Mouse (Mus musculus): ENCODE measurements at regions not wholly inside any gene's neighbourhood (a gene's known extent, or its start where the extent isn't known, plus 50 kb on each side); places are given as distances from the start of the nearest gene placed in this dataset.
A peak's percentile ranks its signal among the peaks of the same experiment; 100 is the strongest.

DNA sequence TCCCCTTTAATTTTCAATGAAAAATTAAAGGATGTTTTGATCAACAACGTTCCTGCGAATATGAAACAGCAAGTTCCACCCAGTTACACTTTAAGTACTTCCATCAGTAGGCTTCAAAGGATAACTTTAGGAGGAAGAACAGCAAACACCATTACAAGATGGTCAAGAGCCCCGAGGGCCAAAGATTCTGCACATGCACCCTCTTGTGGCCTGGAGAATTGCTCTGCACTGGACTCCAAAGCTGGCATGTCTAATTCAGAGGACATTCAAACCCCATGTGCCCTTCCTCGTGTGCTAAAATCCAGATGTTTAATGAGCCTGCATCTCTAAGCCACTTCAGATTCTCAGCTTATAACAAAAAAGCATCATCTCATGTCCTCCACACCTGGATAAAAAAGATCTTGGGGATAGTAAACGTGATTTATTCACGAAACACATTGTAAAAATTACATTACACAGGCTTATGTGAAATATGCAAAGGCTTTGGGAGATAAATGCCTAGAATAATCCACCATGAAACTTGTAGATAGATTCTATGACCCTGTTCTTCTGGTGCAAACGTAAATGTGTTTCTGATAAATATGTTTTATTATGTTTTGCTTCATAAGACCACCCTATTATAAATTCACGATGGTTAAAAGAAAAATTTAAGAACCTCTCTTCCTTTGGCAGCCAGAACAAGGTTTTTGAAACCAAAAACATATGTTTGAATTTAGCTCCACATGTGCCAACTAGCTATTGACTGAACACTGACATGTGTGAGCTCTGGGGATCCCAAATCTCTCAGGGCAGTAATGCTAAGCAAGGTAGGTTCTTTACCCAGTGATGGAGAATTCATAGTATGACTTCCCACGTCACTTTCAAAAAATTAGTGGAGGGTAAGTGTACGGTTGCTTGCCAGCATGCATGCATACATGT lies 100.6 kb upstream of the Rfx3 start:
- H3K27me3 ChIP-seq (ENCODE audit: insufficient read depth, low read length) = no peaks in the 10 kb centered on the region
- H3K36me3 ChIP-seq (ENCODE audit: insufficient read depth) = no peaks in the 10 kb centered on the region
- no peak overlapping the region for H3K4me2 ChIP-seq (ENCODE audit: low read depth)
- no peaks in the 10 kb centered on the region for H3K4me1 ChIP-seq (ENCODE audit: insufficient read depth)
- no peak for DNase-seq
- 81% methylated on average over 10 of the region's 10 CpGs for WGBS
- no peak overlapping the region for H3K4me3 ChIP-seq (ENCODE audit: low read depth, low read length)
- H3K9ac ChIP-seq = no peak overlapping the region
- H3K9me3 ChIP-seq (ENCODE audit: low read length) = no peaks in the 10 kb centered on the region
- H3K27ac ChIP-seq (ENCODE audit: low read depth, low read length) = no peak overlapping the region
- no peak for ATAC-seq
- no peak for TF ChIP-seq CTCF (IDR thresholded peaks at IDR 0.05; ENCODE audit: low read depth)

DNA sequence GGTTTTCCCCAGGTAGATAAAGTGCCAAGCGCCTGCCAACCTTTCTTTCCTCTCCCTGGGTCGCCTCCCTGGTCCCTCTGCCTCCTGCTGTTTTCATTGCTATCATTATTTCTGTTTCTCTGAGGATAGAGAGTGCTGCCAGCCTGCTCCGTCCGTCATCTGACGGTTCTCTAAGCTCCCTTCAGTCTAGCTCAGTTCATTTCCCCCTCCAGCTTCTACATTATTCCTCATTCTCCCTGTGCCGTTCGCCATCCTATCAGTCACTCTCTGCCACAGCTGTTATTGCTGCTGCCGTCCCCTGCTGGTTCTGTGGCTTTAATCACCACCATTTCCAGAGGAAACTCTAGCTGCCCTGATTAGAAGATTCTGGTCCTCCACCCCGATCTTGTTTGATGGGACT lies 84.7 kb upstream of the Rfx3 start:
- no peak for TF ChIP-seq CTCF (IDR thresholded peaks at IDR 0.05; ENCODE audit: low read depth)
- H3K27ac ChIP-seq (ENCODE audit: low read depth, low read length) = no peak overlapping the region
- 25% methylated on average over 9 of the region's 9 CpGs for WGBS
- H3K4me3 ChIP-seq (ENCODE audit: low read depth, low read length) = no peak overlapping the region
- no peak overlapping the region for H3K4me2 ChIP-seq (ENCODE audit: low read depth)
- H3K9ac ChIP-seq = no peak overlapping the region
- H3K9me3 ChIP-seq (ENCODE audit: low read length) = no peaks in the 10 kb centered on the region
- H3K27me3 ChIP-seq (ENCODE audit: insufficient read depth, low read length) = no peaks in the 10 kb centered on the region
- H3K4me1 ChIP-seq (ENCODE audit: insufficient read depth) = no peaks in the 10 kb centered on the region
- H3K36me3 ChIP-seq (ENCODE audit: insufficient read depth) = no peaks in the 10 kb centered on the region
- ATAC-seq (no peak; the same call in 1 of the 2 replicates), DNase-seq (no peak)

DNA sequence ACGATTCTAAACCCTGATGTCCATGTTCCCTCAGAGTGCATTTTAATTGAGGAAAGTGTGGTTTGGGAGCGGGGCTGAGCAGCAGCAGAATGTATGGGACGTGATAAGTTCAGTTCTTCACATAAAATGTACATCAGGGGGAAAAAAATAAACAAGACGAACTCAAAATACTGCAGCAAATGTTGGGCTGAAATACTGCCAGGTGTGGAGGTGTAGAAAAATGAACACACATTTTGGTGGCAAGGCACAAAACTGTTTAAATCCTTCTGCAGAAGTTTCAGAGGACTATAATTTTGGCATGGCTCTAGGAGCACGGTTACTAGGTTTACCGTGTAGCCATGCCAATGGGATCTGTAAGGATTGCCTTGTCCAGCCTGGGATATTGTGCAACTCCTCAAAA lies 81.3 kb upstream of the Rfx3 start:
- 79% methylated on average over 6 of the region's 6 CpGs for WGBS
- DNase-seq = no peak
- H3K4me1 ChIP-seq (ENCODE audit: insufficient read depth) = peaks cover 10% of the 10 kb centered on the region
- no peak overlapping the region for H3K4me3 ChIP-seq (ENCODE audit: low read depth, low read length)
- no peaks in the 10 kb centered on the region for H3K27me3 ChIP-seq (ENCODE audit: insufficient read depth, low read length)
- H3K4me2 ChIP-seq (ENCODE audit: low read depth) = no peak overlapping the region
- no peaks in the 10 kb centered on the region for H3K9me3 ChIP-seq (ENCODE audit: low read length)
- H3K27ac ChIP-seq (ENCODE audit: low read depth, low read length) = no peak overlapping the region
- ATAC-seq = no peak
- H3K9ac ChIP-seq = no peak overlapping the region
- H3K36me3 ChIP-seq (ENCODE audit: insufficient read depth) = no peaks in the 10 kb centered on the region
- TF ChIP-seq CTCF (IDR thresholded peaks at IDR 0.05; ENCODE audit: low read depth) = no peak

DNA sequence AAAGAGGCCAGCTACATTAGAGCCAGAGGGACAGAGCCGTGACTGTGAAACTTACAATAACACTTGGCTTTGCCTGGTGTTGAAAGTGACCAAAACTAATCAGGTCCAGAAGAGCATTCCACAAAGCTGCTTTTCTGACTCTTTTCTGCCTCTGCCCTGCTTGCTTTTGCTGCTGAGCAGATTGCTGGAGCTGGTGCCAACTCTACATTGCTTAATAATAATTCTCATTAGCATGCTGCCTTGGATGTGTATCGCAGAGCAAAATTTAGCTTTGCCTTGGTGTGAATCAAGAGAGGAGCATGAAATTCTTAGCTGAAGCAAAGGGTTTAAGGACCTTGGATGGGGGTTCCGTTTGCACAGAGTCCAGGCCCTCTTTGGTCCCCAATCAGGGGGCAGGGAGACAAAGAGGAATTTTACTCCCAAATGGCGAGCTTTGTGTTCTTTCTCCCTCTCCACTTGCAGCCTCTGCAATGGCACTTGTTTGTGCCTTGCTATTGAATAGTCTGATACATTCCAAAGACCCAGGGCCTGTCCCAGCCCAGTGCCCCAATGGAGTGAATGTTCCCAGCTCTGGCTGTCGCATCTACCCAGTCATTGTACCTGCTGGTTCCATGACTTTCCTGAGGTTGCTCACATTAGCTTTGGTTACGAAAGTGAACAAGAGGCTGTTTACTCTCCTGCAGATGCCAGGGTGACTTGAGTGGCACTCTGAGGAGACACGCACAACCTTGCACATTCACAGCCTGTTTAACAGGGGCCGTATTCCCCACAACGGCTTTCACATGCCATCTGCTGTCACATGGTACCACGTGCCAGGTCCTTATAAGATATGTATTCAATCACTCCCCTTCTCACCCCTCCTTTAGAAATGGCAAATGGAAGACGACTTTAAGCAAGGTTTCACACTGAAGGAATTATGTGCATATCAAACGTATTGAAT lies 76.9 kb upstream of the Rfx3 start:
- no peaks in the 10 kb centered on the region for H3K36me3 ChIP-seq (ENCODE audit: insufficient read depth)
- no peaks in the 10 kb centered on the region for H3K27me3 ChIP-seq (ENCODE audit: insufficient read depth, low read length)
- DNase-seq (peak; percentile 79), ATAC-seq (peak; percentile 92)
- 0 out of 2 replicates have a peak overlapping the region, but pooled peaks have one; percentile 4 for H3K9ac ChIP-seq
- 0 out of 2 replicates have a peak overlapping the region, but pooled peaks have one; percentile 16 for H3K4me2 ChIP-seq (ENCODE audit: low read depth)
- 19% methylated on average over 12 of the region's 12 CpGs for WGBS
- TF ChIP-seq CTCF (IDR thresholded peaks at IDR 0.05; ENCODE audit: low read depth) = no peak
- H3K9me3 ChIP-seq (ENCODE audit: low read length) = no peaks in the 10 kb centered on the region
- peak overlapping the region; percentile 83 for H3K27ac ChIP-seq (ENCODE audit: low read depth, low read length)
- peaks cover 16% of the 10 kb centered on the region for H3K4me1 ChIP-seq (ENCODE audit: insufficient read depth)
- no peak overlapping the region for H3K4me3 ChIP-seq (ENCODE audit: low read depth, low read length)

DNA sequence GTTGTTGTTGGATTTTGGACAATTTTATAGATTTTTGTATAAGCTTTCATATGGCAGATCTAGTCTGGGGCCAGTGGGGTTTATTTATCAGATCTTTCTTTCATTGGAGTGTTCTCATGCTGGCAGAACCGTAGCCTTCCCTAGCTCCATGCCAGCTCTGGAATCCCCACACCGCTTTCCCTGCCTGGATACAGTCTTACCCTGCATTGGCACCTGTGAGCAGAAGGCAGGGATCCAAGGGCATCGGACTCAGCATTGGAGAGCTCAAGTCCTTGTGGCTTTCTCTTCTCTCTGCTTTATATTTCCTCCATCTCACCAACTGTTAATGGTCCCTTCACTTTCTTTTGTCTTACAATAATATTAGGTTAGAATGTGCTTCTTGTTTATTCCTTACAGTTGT lies 59.4 kb upstream of the Rfx3 start:
- no peaks in the 10 kb centered on the region for H3K27me3 ChIP-seq (ENCODE audit: insufficient read depth, low read length)
- no peak for TF ChIP-seq CTCF (IDR thresholded peaks at IDR 0.05; ENCODE audit: low read depth)
- WGBS = 73% methylated on average over 3 of the region's 3 CpGs
- no peak overlapping the region for H3K27ac ChIP-seq (ENCODE audit: low read depth, low read length)
- no peaks in the 10 kb centered on the region for H3K4me1 ChIP-seq (ENCODE audit: insufficient read depth)
- DNase-seq (no peak), ATAC-seq (no peak)
- no peaks in the 10 kb centered on the region for H3K9me3 ChIP-seq (ENCODE audit: low read length)
- H3K4me2 ChIP-seq (ENCODE audit: low read depth) = no peak overlapping the region
- H3K4me3 ChIP-seq (ENCODE audit: low read depth, low read length) = no peak overlapping the region
- no peak overlapping the region for H3K9ac ChIP-seq
- H3K36me3 ChIP-seq (ENCODE audit: insufficient read depth) = no peaks in the 10 kb centered on the region

Measured in forebrain, postnatal 0 days (tissue).